Mouse (Mus musculus) colon, adult 2 months (tissue): Measurements from ENCODE around the gene Adra2c. TPM values are rescaled to one million over a fixed set of nuclear protein-coding genes. Genes with fewer than 3 reads are reported as not detected.

Source experiments
- polyA plus RNA-seq: library from polyadenylated mRNA; depleted of rRNA; stranded (reverse); fragments of >200 nt; gene quantifications from 2 replicates; pipeline ENCODE4 v1.2.3, GENCODE M21; 2012; rRNA removed

Adra2c gene
- 2.1 and 2.4 TPM in 2 replicates for polyA plus RNA-seq

DNA sequence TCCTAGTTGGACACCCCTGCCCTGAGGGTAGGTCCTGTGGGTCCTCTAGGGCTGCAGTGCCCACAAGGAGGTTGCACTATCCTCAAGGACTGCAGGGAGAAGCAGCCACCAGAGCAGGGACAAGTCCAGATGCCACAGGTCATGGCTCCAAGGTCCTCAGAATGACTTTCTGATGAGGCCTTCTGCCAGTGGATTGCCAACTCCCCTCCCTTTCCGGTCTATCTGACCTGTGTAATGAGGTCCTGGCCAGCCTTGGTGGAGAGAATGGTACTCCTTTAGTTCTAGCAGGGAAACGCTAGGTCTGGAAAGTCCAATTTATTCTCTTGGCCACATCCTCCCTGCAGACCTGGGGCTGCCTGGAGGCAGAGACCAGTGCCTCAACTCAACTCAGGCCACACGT, at the start of gene Adra2c:
Gene Adra2c (plus strand): TSS at position 301 of the 400 bp plus-strand sequence.

Other genes starting within 250 kb of the Adra2c start
- gene Hgfac, start 236.8 kb upstream of the Adra2c start, polyA plus RNA-seq, result 870 and 897 TPM in 2 replicates
- gene Dok7, start 221.6 kb upstream of the Adra2c start, polyA plus RNA-seq, result 9.2 and 9.5 TPM in 2 replicates
- 25.9 and 29.8 TPM in 2 replicates for gene Lrpap1, start 172.6 kb upstream of the Adra2c start, polyA plus RNA-seq
- gene Hmx1, start 110.8 kb downstream of the Adra2c start, polyA plus RNA-seq, result not detected in 2 replicates
- 1.4 and 1.6 TPM in 2 replicates for gene Cpz, start 247.4 kb downstream of the Adra2c start, polyA plus RNA-seq